9 mouse cellular contexts compared by ENCODE assay signal in the genomic region with DNA sequence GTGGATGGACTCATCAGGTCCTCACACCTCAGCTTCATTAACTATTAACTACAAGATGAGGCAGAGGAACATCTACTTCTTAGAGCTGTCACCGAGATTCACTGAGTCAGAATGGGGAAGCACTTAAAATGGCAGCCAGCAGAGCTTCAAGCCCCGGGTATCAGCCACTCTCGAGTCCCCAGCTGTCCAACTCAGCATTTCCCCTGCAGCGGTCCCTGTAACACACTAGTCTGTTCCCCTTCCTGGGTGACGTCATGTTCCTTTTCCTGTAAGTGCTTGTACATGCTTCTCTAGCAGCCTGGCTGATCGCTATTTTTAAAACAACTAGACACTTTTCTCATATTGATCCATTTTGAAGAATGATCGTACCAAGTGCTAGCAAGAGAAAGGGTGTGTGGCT. TPM values are rescaled to one million over a fixed set of nuclear protein-coding genes. Genes with fewer than 3 reads are reported as not detected.
A peak's percentile ranks its signal among the peaks of the same experiment; 100 is the strongest.
DNase-seq lines count a peak whose midpoint lies in the region; ATAC-seq and TF ChIP-seq lines count a peak whose summit lies in the region.
"Had no signal": no experiment of that assay in that cellular context is flagged by ENCODE, and none has a peak within 500 bp of the region (broad histone marks: within the 10 kb centered on the region; RNA-seq: fewer than 3 reads in every experiment).

No protein-coding gene starts in this region.

- WGBS in heart, embryonic 11.5 days (ENCODE audit: insufficient replicate concordance): 57% methylated on average over 7 of the region's 7 CpGs
- 68% methylated on average over 7 of the region's 7 CpGs for WGBS in kidney, postnatal 0 days
- 88% methylated on average over 7 of the region's 7 CpGs for WGBS in forebrain, embryonic 16.5 days
- 89% methylated on average over 7 of the region's 7 CpGs for WGBS in hindbrain, embryonic 13.5 days

- no peak overlapping the region for H3K4me2 ChIP-seq in heart, embryonic 11.5 days
- no peak overlapping the region for H3K4me2 ChIP-seq in kidney, postnatal 0 days (ENCODE audit: low read length)
- no peak overlapping the region for H3K4me2 ChIP-seq in forebrain, embryonic 16.5 days (ENCODE audit: low read length)
- H3K4me2 ChIP-seq in hindbrain, embryonic 13.5 days: no peak overlapping the region

- no peak for TF ChIP-seq CTCF in kidney, postnatal 0 days (IDR thresholded peaks at IDR 0.05; ENCODE audit: low read depth)

- no peaks in the 10 kb centered on the region for H3K27me3 ChIP-seq in heart, embryonic 11.5 days (ENCODE audit: control insufficient read depth, insufficient read depth, low read length)
- no peaks in the 10 kb centered on the region for H3K27me3 ChIP-seq in kidney, postnatal 0 days (ENCODE audit: insufficient read depth, low read length)
- no peaks in the 10 kb centered on the region for H3K27me3 ChIP-seq in forebrain, embryonic 16.5 days (replicated peaks; ENCODE audit: control insufficient read depth, insufficient read depth, low read length)
- H3K27me3 ChIP-seq in hindbrain, embryonic 13.5 days: no peaks in the 10 kb centered on the region

- H3K9ac ChIP-seq in heart, embryonic 11.5 days (ENCODE audit: low read depth, low read length): no peak overlapping the region
- H3K9ac ChIP-seq in kidney, postnatal 0 days (ENCODE audit: low read depth, low read length): no peak overlapping the region
- no peak overlapping the region for H3K9ac ChIP-seq in forebrain, embryonic 16.5 days (replicated peaks; ENCODE audit: low read depth, low read length)
- no peak overlapping the region for H3K9ac ChIP-seq in hindbrain, embryonic 13.5 days

- no peak for ATAC-seq in heart, embryonic 11.5 days (replicated peaks; ENCODE audit: insufficient number of reproducible peaks, low FRiP score, low TSS enrichment)
- ATAC-seq in kidney, postnatal 0 days (replicated peaks; ENCODE audit: low FRiP score, low read depth): no peak
- peak; percentile 68 for ATAC-seq in megakaryocyte-erythroid progenitor cell, adult 5-6 weeks (replicated peaks; ENCODE audit: low FRiP score, low TSS enrichment, poor library complexity, severe bottlenecking)
- ATAC-seq in forebrain, embryonic 16.5 days: no peak
- no peak for ATAC-seq in hindbrain, embryonic 13.5 days (ENCODE audit: low FRiP score)

- peak; percentile 98 for DNase-seq in heart, adult 11 months
- peak; percentile 21 to 54 for DNase-seq in adrenal gland, postnatal 36 days
- peak; percentile 41 for DNase-seq in kidney, postnatal 0 days (ENCODE audit: low spot score)
- DNase-seq in cerebellum, adult 11 months: no peak

- H3K4me3 ChIP-seq in heart, embryonic 11.5 days (ENCODE audit: low read depth, low read length): no peak overlapping the region
- H3K4me3 ChIP-seq in kidney, postnatal 0 days (replicated peaks; ENCODE audit: low read depth, low read length): no peak overlapping the region
- no peak overlapping the region for H3K4me3 ChIP-seq in forebrain, embryonic 16.5 days (replicated peaks; ENCODE audit: low read length)
- no peak overlapping the region for H3K4me3 ChIP-seq in hindbrain, embryonic 13.5 days

- H3K27ac ChIP-seq in heart, embryonic 11.5 days (ENCODE audit: low read depth, low read length): no peak overlapping the region
- H3K27ac ChIP-seq in kidney, postnatal 0 days: no peak overlapping the region
- H3K27ac ChIP-seq in forebrain, embryonic 16.5 days (ENCODE audit: low read length): no peak overlapping the region
- H3K27ac ChIP-seq in hindbrain, embryonic 13.5 days: no peak overlapping the region

- no peaks in the 10 kb centered on the region for H3K9me3 ChIP-seq in heart, embryonic 11.5 days (replicated peaks; ENCODE audit: control insufficient read depth, low read length)
- H3K9me3 ChIP-seq in kidney, postnatal 0 days (replicated peaks; ENCODE audit: low read length): no peaks in the 10 kb centered on the region
- H3K9me3 ChIP-seq in forebrain, embryonic 16.5 days (ENCODE audit: control insufficient read depth, low read length): no peaks in the 10 kb centered on the region
- no peaks in the 10 kb centered on the region for H3K9me3 ChIP-seq in hindbrain, embryonic 13.5 days

- no peaks in the 10 kb centered on the region for H3K4me1 ChIP-seq in heart, embryonic 11.5 days (ENCODE audit: control insufficient read depth, insufficient read depth, low read length)
- H3K4me1 ChIP-seq in kidney, postnatal 0 days (replicated peaks; ENCODE audit: insufficient read depth, low read length): no peaks in the 10 kb centered on the region
- H3K4me1 ChIP-seq in forebrain, embryonic 16.5 days (replicated peaks; ENCODE audit: control insufficient read depth, insufficient read depth, low read length): no peaks in the 10 kb centered on the region
- H3K4me1 ChIP-seq in hindbrain, embryonic 13.5 days (replicated peaks): no peaks in the 10 kb centered on the region

- no peaks in the 10 kb centered on the region for H3K36me3 ChIP-seq in heart, embryonic 11.5 days (ENCODE audit: control insufficient read depth, insufficient read depth, low read length)
- no peaks in the 10 kb centered on the region for H3K36me3 ChIP-seq in kidney, postnatal 0 days (ENCODE audit: insufficient read depth, low read length)
- H3K36me3 ChIP-seq in forebrain, embryonic 16.5 days (ENCODE audit: control insufficient read depth, insufficient read depth): no peaks in the 10 kb centered on the region
- no peaks in the 10 kb centered on the region for H3K36me3 ChIP-seq in hindbrain, embryonic 13.5 days

RNA-seq across cellular contexts. Expression of a gene that starts 8.6 kb away (rescaled TPM):
- 387 and 411 TPM in 2 replicates for polyA plus RNA-seq in heart, embryonic 11.5 days (2014; fragmentation: Nextera tagmentation; extraction: Ambion mirVana)
- total RNA-seq in adrenal gland, postnatal 36 days (2021): 100 to 1,000 TPM; 181 to 203 TPM
- 487 TPM in 2 replicates for polyA plus RNA-seq in kidney, postnatal 0 days (2015; fragmentation: Nextera tagmentation; extraction: Ambion mirVana)
- total RNA-seq in megakaryocyte-erythroid progenitor cell, adult 5-6 weeks (2014; fragmentation: Nextera tagmentation): 211 and 242 TPM in 2 replicates
- total RNA-seq in megakaryocyte-erythroid progenitor cell, adult 5-6 weeks (2017): 228 and 233 TPM in 2 replicates
- 413 and 455 TPM in 2 replicates for polyA plus RNA-seq in forebrain, embryonic 16.5 days (2015; fragmentation: Nextera tagmentation; extraction: Ambion mirVana)
- 390 and 405 TPM in 2 replicates for polyA plus RNA-seq in hindbrain, embryonic 13.5 days (2015; fragmentation: Nextera tagmentation; extraction: Ambion mirVana)

RNA-seq across cellular contexts. Expression of a gene that starts 32.9 kb away (rescaled TPM):
- polyA plus RNA-seq in heart, embryonic 11.5 days (2014; fragmentation: Nextera tagmentation; extraction: Ambion mirVana): not detected in 2 replicates
- total RNA-seq in adrenal gland, postnatal 36 days (2021): not detected
- not detected in 2 replicates for polyA plus RNA-seq in kidney, postnatal 0 days (2015; fragmentation: Nextera tagmentation; extraction: Ambion mirVana)
- total RNA-seq in megakaryocyte-erythroid progenitor cell, adult 5-6 weeks (2014; fragmentation: Nextera tagmentation): not detected in 2 replicates
- total RNA-seq in megakaryocyte-erythroid progenitor cell, adult 5-6 weeks (2017): not detected in 2 replicates
- polyA plus RNA-seq in forebrain, embryonic 16.5 days (2015; fragmentation: Nextera tagmentation; extraction: Ambion mirVana): not detected in 2 replicates
- not detected in 2 replicates for polyA plus RNA-seq in hindbrain, embryonic 13.5 days (2015; fragmentation: Nextera tagmentation; extraction: Ambion mirVana)
- polyA plus RNA-seq: heart, embryonic 16.5 days had no signal

RNA-seq across cellular contexts. Expression of a gene that starts 51.0 kb away (rescaled TPM):
- 0.83 and 1.0 TPM in 2 replicates for polyA plus RNA-seq in heart, embryonic 11.5 days (2014; fragmentation: Nextera tagmentation; extraction: Ambion mirVana)
- not detected for total RNA-seq in adrenal gland, postnatal 36 days (2021)
- 1.0 and 1.7 TPM in 2 replicates for polyA plus RNA-seq in kidney, postnatal 0 days (2015; fragmentation: Nextera tagmentation; extraction: Ambion mirVana)
- 1.0 TPM in 1 of 2 replicates, not detected in the other for total RNA-seq in megakaryocyte-erythroid progenitor cell, adult 5-6 weeks (2014; fragmentation: Nextera tagmentation)
- total RNA-seq in megakaryocyte-erythroid progenitor cell, adult 5-6 weeks (2017): not detected in 2 replicates
- polyA plus RNA-seq in forebrain, embryonic 16.5 days (2015; fragmentation: Nextera tagmentation; extraction: Ambion mirVana): 0.20 TPM in 1 of 2 replicates, not detected in the other
- polyA plus RNA-seq in hindbrain, embryonic 13.5 days (2015; fragmentation: Nextera tagmentation; extraction: Ambion mirVana): 0.42 TPM in 1 of 2 replicates, not detected in the other

RNA-seq across cellular contexts. Expression of a gene that starts 57.2 kb away (rescaled TPM):
- polyA plus RNA-seq in heart, embryonic 11.5 days (2014; fragmentation: Nextera tagmentation; extraction: Ambion mirVana): 173 and 193 TPM in 2 replicates
- 100 to 1,000 TPM; 174 to 190 TPM for total RNA-seq in adrenal gland, postnatal 36 days (2021)
- polyA plus RNA-seq in kidney, postnatal 0 days (2015; fragmentation: Nextera tagmentation; extraction: Ambion mirVana): 248 and 264 TPM in 2 replicates
- 78.9 and 90.5 TPM in 2 replicates for total RNA-seq in megakaryocyte-erythroid progenitor cell, adult 5-6 weeks (2014; fragmentation: Nextera tagmentation)
- total RNA-seq in megakaryocyte-erythroid progenitor cell, adult 5-6 weeks (2017): 84.4 and 95.3 TPM in 2 replicates
- 216 and 225 TPM in 2 replicates for polyA plus RNA-seq in forebrain, embryonic 16.5 days (2015; fragmentation: Nextera tagmentation; extraction: Ambion mirVana)
- polyA plus RNA-seq in hindbrain, embryonic 13.5 days (2015; fragmentation: Nextera tagmentation; extraction: Ambion mirVana): 199 and 206 TPM in 2 replicates

RNA-seq across cellular contexts. Expression of a gene that starts 57.4 kb away (rescaled TPM):
- polyA plus RNA-seq in heart, embryonic 11.5 days (2014; fragmentation: Nextera tagmentation; extraction: Ambion mirVana): 225 and 231 TPM in 2 replicates
- 10 to 100 TPM; 72.5 to 80.8 TPM for total RNA-seq in adrenal gland, postnatal 36 days (2021)
- polyA plus RNA-seq in kidney, postnatal 0 days (2015; fragmentation: Nextera tagmentation; extraction: Ambion mirVana): 162 and 169 TPM in 2 replicates
- total RNA-seq in megakaryocyte-erythroid progenitor cell, adult 5-6 weeks (2014; fragmentation: Nextera tagmentation): 22.4 and 50.1 TPM in 2 replicates
- 14.1 and 22.8 TPM in 2 replicates for total RNA-seq in megakaryocyte-erythroid progenitor cell, adult 5-6 weeks (2017)
- 98.4 and 105 TPM in 2 replicates for polyA plus RNA-seq in forebrain, embryonic 16.5 days (2015; fragmentation: Nextera tagmentation; extraction: Ambion mirVana)
- 98.2 and 102 TPM in 2 replicates for polyA plus RNA-seq in hindbrain, embryonic 13.5 days (2015; fragmentation: Nextera tagmentation; extraction: Ambion mirVana)
